Mouse (Mus musculus) urinary bladder, adult 2 months (tissue): ENCODE data around the gene Klra2. TPM values are rescaled to one million over a fixed set of nuclear protein-coding genes. Genes with fewer than 3 reads are reported as not detected.
"Not testable (repeated sequence)": the region's sequence is repeated elsewhere in the genome, so short reads cannot be mapped to it uniquely, and the experiment has no call there.

Experiments
- DNase-seq: peaks from one replicate; pipeline ENCODE4 v3.0.0; 2022; ENCODE audit warnings: low spot score
- polyA plus RNA-seq: library from polyadenylated mRNA; depleted of rRNA; stranded (reverse); fragments of >200 nt; gene quantifications from 2 replicates; pipeline ENCODE4 v1.2.3, GENCODE M21; 2012; rRNA removed

Klra2 gene
- 0.59 and 0.99 TPM in 2 replicates for polyA plus RNA-seq

DNA sequence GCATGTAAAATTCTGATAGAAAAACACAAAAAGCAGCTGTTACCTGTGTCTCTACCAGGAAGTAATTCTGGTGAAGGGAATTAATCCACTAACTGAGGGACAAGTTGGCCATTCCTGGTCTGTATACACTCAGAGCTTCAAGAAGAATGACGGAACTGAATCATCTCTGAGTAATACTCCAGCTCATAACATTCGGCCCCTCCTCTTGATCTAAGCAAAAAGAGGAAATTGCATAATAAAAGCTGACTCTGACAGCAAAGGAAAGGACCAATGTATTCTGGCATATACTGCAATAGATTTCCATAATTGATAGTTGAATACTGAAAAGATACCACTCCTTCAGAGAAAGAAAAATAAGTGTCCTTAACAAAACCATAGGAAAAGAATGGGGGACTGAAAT lies at the start of gene Klra2:
Gene Klra2 (minus strand): TSS at position 157 of the 400 bp plus-strand sequence.
- no peak for DNase-seq

DNA sequence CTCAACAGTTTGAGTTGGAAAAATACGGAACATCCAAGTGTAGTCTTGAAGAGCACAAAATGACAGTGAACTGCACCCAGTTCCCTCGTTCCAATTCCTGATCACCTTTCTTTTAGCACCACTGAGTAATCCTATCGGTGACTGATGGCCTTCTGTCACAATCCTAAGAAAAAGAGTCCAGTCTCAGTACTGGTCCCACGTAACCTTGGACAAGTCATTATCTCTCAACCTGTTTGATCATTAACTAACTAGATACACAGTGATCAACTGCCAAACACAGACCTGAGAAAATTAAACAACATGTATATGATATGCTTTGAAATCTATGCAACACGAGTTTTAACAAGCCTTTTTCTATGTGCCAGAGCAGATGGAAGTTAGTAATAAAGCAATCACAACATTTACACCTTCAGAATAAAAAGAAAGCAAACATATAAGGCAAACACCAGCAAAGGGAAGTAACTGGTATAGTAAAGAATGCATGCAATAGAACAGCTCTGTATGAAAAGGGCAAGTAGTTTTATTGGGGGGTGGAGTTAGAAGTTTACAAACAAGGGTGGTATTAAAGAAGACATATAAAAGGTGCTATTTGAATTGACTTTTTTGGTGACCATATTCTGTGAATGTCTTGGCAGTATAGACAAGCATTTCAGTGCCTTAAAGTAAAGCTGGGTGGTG lies 47.4 kb upstream of the Klra2 start:
- no peak for DNase-seq

DNA sequence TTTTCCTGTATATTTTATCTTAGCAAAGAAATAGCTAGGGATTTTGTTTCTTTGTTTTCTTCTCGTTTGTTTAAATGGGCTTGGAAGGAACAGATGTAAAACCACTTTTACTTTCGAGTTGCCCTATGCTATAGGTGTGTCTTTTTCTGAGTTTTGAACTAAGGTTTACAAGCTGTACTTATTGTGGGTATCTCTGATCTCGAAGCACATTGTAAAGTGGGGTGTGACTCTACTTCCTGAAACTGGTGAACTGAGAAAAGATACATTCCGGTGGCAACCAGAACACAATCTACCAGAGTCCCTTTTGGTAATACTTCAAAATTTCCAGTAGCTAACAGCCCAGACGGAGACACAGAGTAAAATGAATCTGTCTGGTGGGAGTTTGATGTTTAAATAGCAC lies 46.8 kb upstream of the Klra2 start:
- no peak for DNase-seq

DNA sequence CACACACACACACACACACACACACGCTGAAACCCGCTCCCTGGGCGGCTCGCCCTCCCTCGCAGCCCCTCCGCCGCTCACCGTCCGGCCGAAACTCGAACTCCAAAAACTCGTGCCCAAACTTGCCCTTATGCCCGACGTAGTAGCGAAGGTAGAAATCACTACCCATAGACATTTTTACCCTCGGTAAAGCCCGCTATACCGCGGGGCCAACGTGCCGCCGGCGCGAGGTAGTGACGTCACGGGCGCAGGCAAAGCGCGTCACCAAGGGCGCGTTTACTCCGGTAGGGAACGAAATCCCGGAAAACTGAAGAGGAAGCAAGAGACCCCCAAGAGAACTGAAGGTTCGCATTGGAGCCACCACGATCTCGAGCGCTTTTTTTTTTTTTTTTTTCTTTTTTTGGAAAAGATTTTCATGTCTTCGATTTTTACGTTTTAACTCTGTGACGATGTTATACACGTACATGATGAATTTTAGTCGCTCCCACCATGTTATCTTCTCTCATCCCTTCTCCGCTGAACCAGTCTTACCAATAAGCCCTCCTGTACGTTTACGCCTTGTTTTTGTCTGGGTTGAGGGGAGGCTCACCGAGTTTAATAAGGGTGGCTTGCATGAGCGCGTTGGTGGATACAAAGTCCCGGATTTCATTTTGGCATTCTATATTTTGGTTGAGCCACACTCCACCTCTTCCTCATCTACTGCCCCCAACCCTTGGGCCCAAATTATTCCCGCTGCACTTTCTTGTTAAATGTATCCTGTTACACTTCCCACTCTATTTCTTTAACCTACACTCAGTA lies 46.0 kb upstream of the Klra2 start, which contains the start of gene Magohb:
Gene Magohb (minus strand): TSS at position 254 of the 798 bp plus-strand sequence.
- peak; percentile 81 for DNase-seq

DNA sequence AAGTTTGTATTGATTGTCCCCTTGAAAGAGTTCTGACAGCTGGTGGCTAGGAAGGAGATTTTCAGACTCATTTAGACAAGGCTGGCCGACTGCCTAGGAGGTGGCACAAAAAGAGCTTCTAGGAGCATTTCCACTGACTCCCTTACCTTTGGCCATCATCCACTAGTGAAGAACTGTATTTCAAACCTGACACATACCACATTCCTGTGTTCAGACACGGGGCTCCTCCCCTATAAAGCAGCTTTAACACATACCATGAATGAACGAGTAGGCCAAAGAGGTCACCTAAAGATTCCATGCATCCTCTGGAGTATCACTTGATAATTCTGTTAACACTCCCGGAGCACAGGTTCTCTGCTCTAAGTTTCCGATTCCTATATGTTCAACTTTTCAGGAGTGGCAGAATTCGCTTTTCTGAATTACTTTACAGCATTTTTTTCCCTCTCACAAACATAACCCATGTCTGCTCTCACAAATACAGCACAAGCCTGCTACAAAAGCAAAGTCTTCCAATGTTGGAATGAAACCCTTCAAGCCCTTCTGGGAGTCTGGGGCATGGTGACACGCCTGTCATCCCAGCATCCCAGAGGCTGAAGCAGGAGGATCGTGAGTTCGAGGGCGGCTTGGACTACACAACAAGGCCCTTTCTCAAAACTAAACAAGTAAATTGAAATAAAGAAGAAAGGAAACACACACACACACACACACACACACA lies 45.3 kb upstream of the Klra2 start:
- no peak for DNase-seq

DNA sequence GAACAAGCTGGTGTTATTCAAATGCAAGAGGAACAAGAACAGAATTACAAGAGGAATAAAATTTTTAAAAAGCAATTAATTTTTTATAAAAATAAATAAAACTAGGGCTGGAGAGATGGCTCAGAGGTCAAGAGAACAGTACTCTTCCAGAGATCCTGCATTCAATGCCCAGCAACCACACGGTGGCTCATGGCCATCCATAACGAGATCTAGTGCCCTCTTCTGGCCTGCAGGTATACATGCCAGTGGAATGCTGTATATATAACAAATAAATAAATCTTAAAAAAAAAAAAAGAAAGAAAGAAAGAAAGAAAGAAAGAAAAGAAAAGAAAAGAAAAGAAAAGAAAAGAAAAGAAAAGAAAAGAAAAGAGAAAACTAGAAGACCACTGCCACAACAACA lies 43.3 kb upstream of the Klra2 start:
- DNase-seq, result no peak

DNA sequence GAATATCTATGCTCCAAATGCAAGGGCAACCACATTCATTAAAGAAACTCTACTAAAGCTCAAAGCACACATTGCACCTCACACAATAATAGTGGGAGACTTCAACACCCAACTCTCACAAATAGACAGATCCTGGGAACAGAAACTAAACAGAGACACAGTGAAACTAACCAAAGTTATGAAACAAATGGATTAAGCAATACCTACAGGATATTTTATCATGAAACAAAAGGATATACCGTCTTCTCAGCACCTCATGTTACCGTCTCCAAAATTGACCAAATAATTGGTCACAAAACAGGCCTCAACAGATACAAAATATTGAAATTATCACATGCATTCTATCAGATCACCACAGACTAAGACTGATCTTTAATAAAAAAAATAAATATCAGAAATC lies 31.0 kb upstream of the Klra2 start:
- DNase-seq, result not testable (repeated sequence)

DNA sequence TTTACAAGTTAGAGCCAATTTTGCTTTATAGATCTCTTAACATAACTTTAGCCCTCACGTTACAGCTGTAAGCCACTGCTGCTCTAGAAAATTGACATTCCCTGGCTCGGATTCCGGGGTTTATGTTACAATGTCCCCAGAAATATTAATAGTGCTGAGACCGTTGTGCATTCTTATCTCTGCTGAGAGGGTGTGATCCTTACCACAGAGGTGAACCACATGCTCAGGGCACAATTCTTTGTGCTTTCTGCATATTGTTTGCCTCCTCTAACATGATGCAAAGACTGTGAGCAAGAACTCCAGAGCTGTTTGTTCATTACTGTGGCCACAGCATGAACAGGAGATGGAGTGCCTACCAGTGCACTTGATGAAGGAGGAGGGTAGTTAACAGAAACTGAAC lies 29.5 kb upstream of the Klra2 start:
- no peak for DNase-seq

DNA sequence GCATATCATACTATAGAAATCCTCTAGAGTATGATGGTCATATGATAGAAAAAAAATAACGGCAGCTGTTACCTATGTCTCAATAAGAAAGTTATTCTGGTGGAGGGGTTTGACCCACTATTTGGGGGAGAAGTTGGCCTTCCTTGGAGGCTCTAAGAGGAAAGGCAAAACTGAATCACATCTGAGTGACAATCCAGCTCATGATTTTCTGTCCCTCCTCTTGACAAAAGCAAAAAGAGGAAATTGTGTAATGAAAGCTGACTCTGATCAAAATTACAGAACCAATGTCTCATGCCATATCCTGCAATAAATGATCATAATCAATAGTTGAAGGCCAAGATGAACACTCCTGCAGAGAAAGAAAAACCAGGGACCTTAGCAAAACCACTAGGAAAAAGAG lies 25.1 kb upstream of the Klra2 start:
- DNase-seq, result no peak

DNA sequence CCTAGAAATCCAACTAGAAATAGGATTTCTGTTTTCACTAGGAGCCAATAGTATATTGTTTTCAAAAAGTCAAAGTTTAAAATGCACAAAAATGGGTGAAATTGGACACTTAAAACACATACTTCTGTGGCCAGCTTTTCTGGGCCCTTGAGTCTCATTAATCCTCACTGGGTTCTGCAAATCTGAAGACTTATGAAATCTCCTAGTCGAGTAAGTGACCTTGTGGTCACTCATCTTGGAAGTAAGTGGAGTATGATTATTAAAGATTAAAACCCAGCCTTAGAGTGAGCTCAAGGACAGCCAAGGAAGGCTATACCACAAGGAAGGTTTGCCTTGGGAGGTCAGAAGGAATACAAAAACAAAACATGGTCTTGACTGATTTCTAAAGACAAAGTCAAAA lies 23.1 kb upstream of the Klra2 start:
- no peak for DNase-seq

DNA sequence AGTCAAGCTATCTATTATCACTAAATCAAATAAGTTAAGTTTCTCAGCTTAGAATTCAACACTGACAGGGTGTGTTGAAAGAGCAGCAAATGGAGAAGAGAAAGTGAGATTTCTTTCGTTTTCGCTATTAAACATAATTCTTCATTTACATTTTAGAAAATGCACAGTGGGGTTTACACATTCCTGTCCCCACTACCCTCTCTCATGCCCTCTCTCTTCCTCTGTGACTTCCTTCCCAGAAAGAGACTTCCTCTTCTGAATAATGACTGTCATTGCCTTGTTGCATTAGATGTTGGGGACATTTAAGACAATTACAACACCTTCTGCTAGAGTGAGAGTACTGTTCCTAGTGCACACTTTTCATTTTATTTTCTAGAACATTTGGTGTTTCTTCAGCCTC lies 22.4 kb upstream of the Klra2 start:
- DNase-seq, result no peak

DNA sequence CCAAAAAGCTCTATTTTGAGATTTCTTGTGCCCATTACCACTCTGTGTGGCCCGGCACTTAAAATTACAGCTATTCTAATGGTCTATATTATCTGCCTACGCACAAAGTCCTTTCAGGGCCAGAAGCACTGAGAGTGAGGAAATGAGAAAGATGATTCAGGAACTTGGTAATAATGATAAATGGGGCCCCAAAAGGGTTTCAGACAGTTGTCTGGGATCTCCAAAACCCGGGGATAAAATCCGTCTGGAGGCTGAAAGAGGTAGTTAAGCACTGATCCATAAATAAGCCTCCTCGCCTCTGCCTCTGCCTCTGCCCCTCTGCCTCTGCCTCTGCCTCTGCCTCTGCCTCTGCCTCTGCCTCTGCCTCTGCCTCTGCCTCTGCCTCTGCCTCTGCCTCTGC lies 17.0 kb upstream of the Klra2 start:
- no peak for DNase-seq

DNA sequence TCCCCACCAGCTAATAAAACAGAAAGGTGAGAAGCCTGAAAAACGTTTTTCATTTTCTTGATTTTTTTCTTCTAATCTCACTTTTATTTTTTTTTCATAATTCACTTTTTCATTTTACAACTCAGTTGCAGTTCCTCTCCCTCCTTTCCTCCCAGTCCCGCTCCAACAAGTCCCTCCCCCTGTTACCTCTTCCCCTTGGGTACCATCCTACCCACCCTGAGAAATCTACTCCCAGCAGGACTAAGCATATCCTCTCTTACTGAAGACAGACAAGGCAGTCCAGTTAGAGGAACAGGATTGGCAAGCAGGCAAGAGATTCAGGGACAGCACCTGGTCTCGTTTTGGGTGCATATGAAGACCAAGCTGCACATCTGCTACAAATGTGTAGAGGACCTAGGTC lies 15.6 kb upstream of the Klra2 start:
- DNase-seq, result no peak

DNA sequence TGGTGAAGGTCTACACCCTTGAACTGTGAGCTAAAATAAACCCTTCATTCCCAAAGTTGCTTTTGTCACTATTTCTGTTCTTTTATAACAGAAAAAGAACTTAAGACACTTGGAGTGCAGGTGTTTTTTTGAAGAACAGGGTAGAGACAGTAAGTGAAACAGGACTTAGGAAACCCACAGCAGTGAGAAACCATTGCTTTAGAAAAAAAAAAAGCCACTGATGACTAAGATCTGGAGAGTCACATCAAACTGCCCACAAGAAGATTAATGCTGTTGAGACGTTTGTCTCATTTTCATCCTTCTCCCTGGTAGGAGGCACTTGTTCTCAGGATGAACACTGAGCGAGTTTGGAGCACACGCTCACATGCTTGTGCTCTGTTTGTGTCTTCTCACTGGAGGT lies 14.8 kb upstream of the Klra2 start:
- DNase-seq, result no peak

DNA sequence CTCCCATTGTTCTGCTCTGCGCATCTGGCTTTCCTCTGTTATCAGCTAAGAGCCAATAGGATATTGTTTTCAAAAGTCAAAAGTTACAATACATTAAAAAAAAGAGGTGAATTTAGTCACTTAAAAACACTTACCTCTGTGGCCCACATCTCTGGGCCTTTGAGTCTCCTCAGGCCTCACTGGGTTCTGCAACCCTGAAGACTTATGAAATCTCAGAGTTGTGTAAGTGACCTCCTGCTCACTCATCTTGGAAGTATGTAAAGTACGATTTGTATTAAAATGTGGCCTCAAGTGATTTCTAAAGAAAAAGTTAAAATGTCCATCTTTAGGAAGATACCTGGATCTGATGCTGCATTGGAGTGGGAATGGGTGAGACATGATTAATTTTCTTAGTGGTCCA lies 2.1 kb downstream of the Klra2 start:
- no peak for DNase-seq

Other genes starting within 250 kb of the Klra2 start
- gene Magohb, start 45.9 kb upstream of the Klra2 start, polyA plus RNA-seq, result 18.4 and 21.3 TPM in 2 replicates
- 15.9 and 20.4 TPM in 2 replicates for gene Styk1, start 106.2 kb upstream of the Klra2 start, polyA plus RNA-seq
- gene Ybx3, start 141.1 kb upstream of the Klra2 start, polyA plus RNA-seq, result 177 and 227 TPM in 2 replicates
- gene 5430401F13Rik, start 239.0 kb upstream of the Klra2 start, polyA plus RNA-seq, result not detected in 2 replicates
- not detected in 2 replicates for gene Gm6619, start 239.0 kb upstream of the Klra2 start, polyA plus RNA-seq